Mouse (Mus musculus): ENCODE data around the gene Rpl36a.

Gene Rpl36a

GRCm38 (mm10) chrX:134589836-134590235 lies 4.4 kb downstream of the Rpl36a start:
- intact Hi-C loops (cut with DNase I): no loop called here

- intact Hi-C loops (cut with DNase I): no loop called here
Observed at GRCm38 (mm10) chrX:134599922-134600565, 14.6 kb downstream of the Rpl36a start.

- intact Hi-C loops (cut with DNase I): no loop called here
Observed at GRCm38 (mm10) chrX:134600659-134601379, 15.4 kb downstream of the Rpl36a start, which contains the start of the genes Gla and Hnrnph2. Gla (minus strand) TSS chrX:134601125. Hnrnph2 (plus strand) TSS chrX:134601179.

GRCm38 (mm10) chrX:134601380-134602120 lies 16.1 kb downstream of the Rpl36a start:
- intact Hi-C loops (cut with DNase I): no loop called here

GRCm38 (mm10) chrX:134609472-134609871 lies 24.0 kb downstream of the Rpl36a start:
- intact Hi-C loops (cut with DNase I): loop anchor here (5.0 kb wide), 1 partner anchor 303 kb away; no protein-coding TSS in a partner anchor

GRCm38 (mm10) chrX:134610984-134611383 lies 25.5 kb downstream of the Rpl36a start:
- intact Hi-C loops (cut with DNase I): loop anchor here (10.0 kb wide), 1 partner anchor 114 kb away; no protein-coding TSS in a partner anchor

- intact Hi-C loops (cut with DNase I): loop anchor here (10.0 kb wide), 1 partner anchor 112 kb away; no protein-coding TSS in a partner anchor
Observed at GRCm38 (mm10) chrX:134612285-134612959, 27.0 kb downstream of the Rpl36a start.

- intact Hi-C loops (cut with DNase I): loop anchor here (10.0 kb wide), 1 partner anchor 110 kb away; no protein-coding TSS in a partner anchor
Observed at GRCm38 (mm10) chrX:134614306-134614705, 28.9 kb downstream of the Rpl36a start.

- intact Hi-C loops (cut with DNase I): loop anchor here (10.0 kb wide), 1 partner anchor 105 kb away; no protein-coding TSS in a partner anchor
Observed at GRCm38 (mm10) chrX:134619695-134620094, 34.2 kb downstream of the Rpl36a start.

- intact Hi-C loops (cut with DNase I): no loop called here
Observed at GRCm38 (mm10) chrX:134620254-134620865, 34.9 kb downstream of the Rpl36a start.

- intact Hi-C loops (cut with DNase I): no loop called here
Observed at GRCm38 (mm10) chrX:134621685-134622084, 36.2 kb downstream of the Rpl36a start.

GRCm38 (mm10) chrX:134623350-134623749 lies 37.9 kb downstream of the Rpl36a start:
- intact Hi-C loops (cut with DNase I): no loop called here

GRCm38 (mm10) chrX:134628200-134628599 lies 42.7 kb downstream of the Rpl36a start:
- intact Hi-C loops (cut with DNase I): no loop called here

- intact Hi-C loops (cut with DNase I): no loop called here
Observed at GRCm38 (mm10) chrX:134632710-134633109, 47.3 kb downstream of the Rpl36a start.

GRCm38 (mm10) chrX:134635111-134635510 lies 49.7 kb downstream of the Rpl36a start:
- intact Hi-C loops (cut with DNase I): no loop called here

GRCm38 (mm10) chrX:134635860-134636259 lies 50.4 kb downstream of the Rpl36a start:
- intact Hi-C loops (cut with DNase I): no loop called here

All from adrenal gland (tissue).